Mouse (Mus musculus) stomach, embryonic 15.5 days (tissue): ENCODE measurements around the gene Cdhr5. TPM values are rescaled to one million over a fixed set of nuclear protein-coding genes. Genes with fewer than 3 reads are reported as not detected.

Source experiments
- ATAC-seq: fragments of 200-750 bp; cut with Nextera tagmentation; 2 replicates; pipeline ENCODE4 v1.8.0; 2017; ENCODE audit warnings: low read depth, moderate number of reproducible peaks, moderate TSS enrichment; ENCODE audit not compliant: insufficient read depth, low FRiP score
- H3K27ac ChIP-seq: fragments of 300-500 bp; sonication (generic); 2 replicates; pipeline ENCODE4 v1.5.1; 2015; ENCODE audit warnings: mild to moderate bottlenecking, inconsistent platforms
- H3K27me3 ChIP-seq: fragments of 300-500 bp; sonication (generic); replicated peaks from 2 replicates; pipeline ENCODE4 v1.6.1; 2015; ENCODE audit warnings: inconsistent platforms
- H3K36me3 ChIP-seq: fragments of 300-500 bp; sonication (generic); 2 replicates; pipeline ENCODE4 v1.6.1; 2015; ENCODE audit warnings: inconsistent platforms
- H3K4me1 ChIP-seq: fragments of 300-500 bp; sonication (generic); 2 replicates; pipeline ENCODE4 v1.6.1; 2015; ENCODE audit warnings: inconsistent platforms
- H3K4me2 ChIP-seq: fragments of 300-500 bp; sonication (generic); 2 replicates; pipeline ENCODE4 v1.6.1; 2015; ENCODE audit warnings: mild to moderate bottlenecking, inconsistent platforms
- H3K4me3 ChIP-seq: fragments of 300-500 bp; sonication (generic); replicated peaks from 2 replicates; pipeline ENCODE4 v1.5.1; 2015; ENCODE audit warnings: inconsistent platforms
- H3K9ac ChIP-seq: fragments of 300-500 bp; sonication (generic); 2 replicates; pipeline ENCODE4 v1.6.1; 2015; ENCODE audit warnings: inconsistent platforms
- H3K9me3 ChIP-seq: fragments of 300-500 bp; sonication (generic); 2 replicates; pipeline ENCODE4 v1.6.1; 2016; ENCODE audit warnings: inconsistent platforms
- WGBS: fragments of 180-500 bp; shearing (Covaris S2); methylation state at CpG from one replicate; pipeline ENCODE4 v1.1.7; 2015; 5-methylcytosine and 5-hydroxymethylcytosine counted together
- polyA plus RNA-seq: library from polyadenylated mRNA; unstranded; fragments of >200 nt; fragmentation: Nextera tagmentation; extraction: Ambion mirVana; gene quantifications from 2 replicates; pipeline ENCODE4 v1.2.1, GENCODE M21; 2015

Cdhr5 gene
- polyA plus RNA-seq, 1 experiment from 2014 or later = 14.5 TPM

- Histone ChIP-seq H3K27me3 (peaks cover 45% of the 10 kb centered on the region), H3K9me3 (no peaks in the 10 kb centered on the region), H3K27ac (no peak overlapping the region), H3K36me3 (peaks cover 11% of the 10 kb centered on the region; the same call in 1 of the 2 replicates), H3K4me2 (peak overlapping the region; percentile 78), H3K4me3 (peak overlapping the region; percentile 40; the same call in 1 of the 2 replicates), H3K9ac (no peak overlapping the region), H3K4me1 (peaks cover 24% of the 10 kb centered on the region)
- WGBS = 5% methylated on average over 22 of the region's 22 CpGs
- no peak for ATAC-seq
These were observed 17.9 kb upstream of the Cdhr5 start for GRCm38 (mm10) chr7:141294479-141294878.

GRCm38 (mm10) chr7:141293852-141294471 is 17.4 kb upstream of the Cdhr5 start:
- H3K27me3 ChIP-seq = peaks cover 45% of the 10 kb centered on the region
- no peak overlapping the region for H3K27ac ChIP-seq
- H3K9ac ChIP-seq = 0 out of 2 replicates have a peak overlapping the region, but pooled peaks have one; percentile 9
- 1% methylated on average over 53 of the region's 53 CpGs for WGBS
- peak overlapping the region; percentile 78 for H3K4me2 ChIP-seq
- no peaks in the 10 kb centered on the region for H3K9me3 ChIP-seq
- H3K4me1 ChIP-seq = peaks cover 24% of the 10 kb centered on the region
- H3K36me3 ChIP-seq = peaks cover 11% of the 10 kb centered on the region; the same call in 1 of the 2 replicates
- H3K4me3 ChIP-seq = peak overlapping the region; percentile 40
- ATAC-seq = no peak

GRCm38 (mm10) chr7:141292583-141293388 is 16.2 kb upstream of the Cdhr5 start:
- no peaks in the 10 kb centered on the region for H3K9me3 ChIP-seq
- H3K27ac ChIP-seq = no peak overlapping the region
- 0 out of 2 replicates have a peak, but pooled peaks cover 7% of the 10 kb centered on the region for H3K36me3 ChIP-seq
- ATAC-seq = no peak
- H3K9ac ChIP-seq = no peak overlapping the region
- peak overlapping the region; percentile 95 for H3K4me2 ChIP-seq
- H3K4me1 ChIP-seq = peaks cover 24% of the 10 kb centered on the region
- peaks cover 45% of the 10 kb centered on the region for H3K27me3 ChIP-seq
- 52% methylated on average over 15 of the region's 15 CpGs for WGBS
- peak overlapping the region; percentile 46; the same call in 1 of the 2 replicates for H3K4me3 ChIP-seq

GRCm38 (mm10) chr7:141291921-141292582 is 15.5 kb upstream of the Cdhr5 start, which contains the start of gene Drd4:
TSS of gene Drd4 (plus strand) at chr7:141292006.
- Histone ChIP-seq H3K9me3 (no peaks in the 10 kb centered on the region), H3K36me3 (0 out of 2 replicates have a peak, but pooled peaks cover 1% of the 10 kb centered on the region), H3K27me3 (peaks cover 45% of the 10 kb centered on the region), H3K9ac (peak within 1 kb of the TSS; percentile 29; the same call in 1 of the 2 replicates), H3K27ac (no peak within 1 kb of the TSS), H3K4me3 (peak within 1 kb of the TSS; percentile 46), H3K4me2 (peak within 1 kb of the TSS; percentile 95), H3K4me1 (peaks cover 24% of the 10 kb centered on the region)
- 4% methylated on average over 44 of the region's 46 CpGs for WGBS
- ATAC-seq = peak; percentile 50; the same call in 1 of the 2 replicates

- Histone ChIP-seq H3K4me2 (no peak overlapping the region), H3K9ac (no peak overlapping the region), H3K36me3 (no peaks in the 10 kb centered on the region), H3K4me1 (peaks cover 10% of the 10 kb centered on the region), H3K27me3 (peaks cover 20% of the 10 kb centered on the region), H3K27ac (no peak overlapping the region), H3K9me3 (no peaks in the 10 kb centered on the region), H3K4me3 (no peak overlapping the region)
- whole genome bisulfite sequencing = 66% methylated on average over 3 of the region's 3 CpGs
- no peak for ATAC-seq
These were observed 11.5 kb upstream of the Cdhr5 start for GRCm38 (mm10) chr7:141288042-141288441.

- Histone ChIP-seq H3K36me3 (no peaks in the 10 kb centered on the region), H3K4me3 (no peak overlapping the region), H3K9me3 (no peaks in the 10 kb centered on the region), H3K9ac (no peak overlapping the region), H3K27ac (no peak overlapping the region), H3K27me3 (no peaks in the 10 kb centered on the region), H3K4me1 (peaks cover 9% of the 10 kb centered on the region), H3K4me2 (no peak overlapping the region)
- 81% methylated on average over 4 of the region's 4 CpGs for WGBS
- ATAC-seq = no peak
These were observed 6.2 kb upstream of the Cdhr5 start for GRCm38 (mm10) chr7:141282756-141283155.

- H3K36me3 ChIP-seq = no peaks in the 10 kb centered on the region
- peaks cover 9% of the 10 kb centered on the region for H3K4me1 ChIP-seq
- H3K27ac ChIP-seq = no peak overlapping the region
- H3K27me3 ChIP-seq = no peaks in the 10 kb centered on the region
- no peak overlapping the region for H3K4me3 ChIP-seq
- H3K4me2 ChIP-seq = no peak overlapping the region
- no peak for ATAC-seq
- no peaks in the 10 kb centered on the region for H3K9me3 ChIP-seq
- no peak overlapping the region for H3K9ac ChIP-seq
- 57% methylated on average over 6 of the region's 6 CpGs for WGBS
These were observed 4.9 kb upstream of the Cdhr5 start for GRCm38 (mm10) chr7:141281442-141281841.

- Histone ChIP-seq H3K36me3 (no peaks in the 10 kb centered on the region), H3K9me3 (no peaks in the 10 kb centered on the region), H3K4me2 (peak within 1 kb of the TSS; percentile 95), H3K9ac (peak within 1 kb of the TSS; percentile 29; the same call in 1 of the 2 replicates), H3K4me3 (peak within 1 kb of the TSS; percentile 46), H3K27ac (no peak within 1 kb of the TSS), H3K27me3 (no peaks in the 10 kb centered on the region), H3K4me1 (peaks cover 9% of the 10 kb centered on the region)
- WGBS = 5% methylated on average over 46 of the region's 46 CpGs
- ATAC-seq = 0 out of 2 replicates have a peak, but pooled peaks have one; percentile 21
These were observed 2.4 kb upstream of the Cdhr5 start, which contains the start of gene Sct for GRCm38 (mm10) chr7:141278766-141279590. TSS of gene Sct (minus strand) at chr7:141279133.

GRCm38 (mm10) chr7:141277701-141278678 is 1.4 kb upstream of the Cdhr5 start:
- 78% methylated on average over 11 of the region's 11 CpGs for WGBS
- no peaks in the 10 kb centered on the region for H3K9me3 ChIP-seq
- H3K4me1 ChIP-seq = peaks cover 9% of the 10 kb centered on the region
- H3K27ac ChIP-seq = no peak overlapping the region
- peak overlapping the region; percentile 95; the same call in 1 of the 2 replicates for H3K4me2 ChIP-seq
- no peak overlapping the region for H3K4me3 ChIP-seq
- no peaks in the 10 kb centered on the region for H3K36me3 ChIP-seq
- no peak overlapping the region for H3K9ac ChIP-seq
- 0 out of 2 replicates have a peak, but pooled peaks have one; percentile 23 for ATAC-seq
- no peaks in the 10 kb centered on the region for H3K27me3 ChIP-seq

GRCm38 (mm10) chr7:141275356-141275755 is 1.2 kb downstream of the Cdhr5 start:
- H3K9me3 ChIP-seq = no peaks in the 10 kb centered on the region

More at GRCm38 (mm10) chr7:141275356-141275755, 1.2 kb downstream of the Cdhr5 start:
- H3K27me3 ChIP-seq = no peaks in the 10 kb centered on the region
- no peak overlapping the region for H3K4me3 ChIP-seq
- 81% methylated on average over 9 of the region's 9 CpGs for WGBS
- ATAC-seq = no peak
- H3K36me3 ChIP-seq = no peaks in the 10 kb centered on the region
- peaks cover 9% of the 10 kb centered on the region for H3K4me1 ChIP-seq
- no peak overlapping the region for H3K4me2 ChIP-seq
- H3K9ac ChIP-seq = no peak overlapping the region
- H3K27ac ChIP-seq = no peak overlapping the region
